11 mouse cellular contexts compared by ENCODE assay signal in genomic region chr16:38724974-38725373, GRCm38 (mm10). TPM values are rescaled to one million over a fixed set of nuclear protein-coding genes. Genes with fewer than 3 reads are reported as not detected.
DNase-seq lines count a peak whose midpoint lies in the region; ATAC-seq lines count a peak whose summit lies in the region.
"Had no signal": no experiment of that assay in that cellular context is flagged by ENCODE, and none has a peak within 500 bp of the region (broad histone marks: within the 10 kb centered on the region; RNA-seq: fewer than 3 reads in every experiment).

No protein-coding gene starts in this region.

- DNase-seq in adrenal gland, postnatal 14 days: peak; percentile 38
- no peak for DNase-seq in adrenal gland, postnatal 4 days (ENCODE audit: low spot score in 2 of 2)
- peak; percentile 50 for DNase-seq in R1 (ENCODE audit: low read depth, low spot score)
- DNase-seq in kidney, postnatal 14 days: peak; percentile 66
- DNase-seq in urinary bladder, postnatal 25 days (ENCODE audit: low spot score): no peak
- DNase-seq in urinary bladder, adult 18-20 months (ENCODE audit: low spot score in 2 of 2): no peak
- DNase-seq: layer of hippocampus, adult 9-11 months had no signal

- WGBS in heart, embryonic 14.5 days: 54% methylated on average over 13 of the region's 13 CpGs

- H3K36me3 ChIP-seq in heart, embryonic 14.5 days (ENCODE audit: control insufficient read depth, insufficient read depth, low read length): no peaks in the 10 kb centered on the region
- H3K36me3 ChIP-seq: stomach, embryonic 15.5 days had no signal

- no peak for ATAC-seq in heart, embryonic 14.5 days (ENCODE audit: insufficient number of reproducible peaks, insufficient read depth, low FRiP score, low read depth)
- no peak for ATAC-seq in erythroblast, adult 5-6 weeks (replicated peaks; ENCODE audit: low FRiP score, poor library complexity, severe bottlenecking)

- H3K4me3 ChIP-seq in heart, embryonic 14.5 days (ENCODE audit: control insufficient read depth in 1 of 2, insufficient read depth in 1 of 2, low read depth in 1 of 2, low read length in 2 of 2): no peak overlapping the region
- H3K4me3 ChIP-seq: stomach, embryonic 15.5 days had no signal

- H3K9me3 ChIP-seq in heart, embryonic 14.5 days (ENCODE audit: control insufficient read depth, low read length): no peaks in the 10 kb centered on the region
- H3K9me3 ChIP-seq: stomach, embryonic 15.5 days had no signal

- no peak overlapping the region for H3K9ac ChIP-seq in heart, embryonic 14.5 days (ENCODE audit: low read length)
- H3K9ac ChIP-seq: liver, embryonic 14.5 days; stomach, embryonic 15.5 days had no signal

- H3K27ac ChIP-seq in heart, embryonic 14.5 days (replicated peaks in 1 of 2; ENCODE audit: control insufficient read depth in 1 of 2, insufficient read depth in 1 of 2, low read depth in 2 of 2, low read length in 2 of 2): peak overlapping the region; percentile 61 to 62; a peak in 3 of 4 replicates
- H3K27ac ChIP-seq: liver, embryonic 14.5 days; stomach, embryonic 15.5 days had no signal

- H3K4me1 ChIP-seq in heart, embryonic 14.5 days (ENCODE audit: control insufficient read depth in 2 of 2, insufficient read depth in 2 of 2, low read length in 2 of 2): peaks cover 3 to 5% of the 10 kb centered on the region in 2 experiments; a peak in 3 of 4 replicates

- no peaks in the 10 kb centered on the region for H3K27me3 ChIP-seq in heart, embryonic 14.5 days (ENCODE audit: control insufficient read depth, insufficient read depth, low read length)
- H3K27me3 ChIP-seq: stomach, embryonic 15.5 days had no signal

- H3K4me2 ChIP-seq in heart, embryonic 14.5 days (ENCODE audit: low read length): peak overlapping the region; percentile 38; the same call in 1 of the 2 replicates
- H3K4me2 ChIP-seq: stomach, embryonic 15.5 days had no signal

RNA-seq across cellular contexts. Expression of gene Arhgap31, which starts 11.9 kb away (rescaled TPM):
- total RNA-seq in adrenal gland, postnatal 14 days (2021): 34.8 and 37.5 TPM in 2 replicates
- total RNA-seq in adrenal gland, postnatal 4 days (2021): 10 to 100 TPM; 31.3 to 31.4 TPM
- 46.6 and 51.3 TPM in 2 replicates for polyA plus RNA-seq in heart, embryonic 14.5 days (2014; fragmentation: Nextera tagmentation; extraction: Ambion mirVana)
- total RNA-seq in erythroblast, adult 5-6 weeks (2015; ENCODE audit: low replicate concordance): 2.7 TPM in 2 replicates
- total RNA-seq in erythroblast, adult 5-6 weeks (2017; ENCODE audit: low replicate concordance): 2.0 and 2.3 TPM in 2 replicates

RNA-seq across cellular contexts. Expression of gene B4galt4, which starts 17.1 kb away (rescaled TPM):
- total RNA-seq in adrenal gland, postnatal 14 days (2021): 12.9 and 15.2 TPM in 2 replicates
- 10 to 100 TPM; 13.1 to 14.9 TPM for total RNA-seq in adrenal gland, postnatal 4 days (2021)
- 26.2 and 27.4 TPM in 2 replicates for polyA plus RNA-seq in heart, embryonic 14.5 days (2014; fragmentation: Nextera tagmentation; extraction: Ambion mirVana)
- total RNA-seq in erythroblast, adult 5-6 weeks (2015; ENCODE audit: low replicate concordance): 7.7 and 19.4 TPM in 2 replicates
- total RNA-seq in erythroblast, adult 5-6 weeks (2017; ENCODE audit: low replicate concordance): 4.4 and 7.4 TPM in 2 replicates

Comparison
In these comparisons a context has a peak if more than half of its experiments do, and no peak if none do; other contexts are left out.
1. DNase-seq: peak in adrenal gland, postnatal 14 days (single experiment), R1 (single experiment) and kidney, postnatal 14 days (single experiment); none in adrenal gland, postnatal 4 days (0 of 2), urinary bladder, postnatal 25 days (single experiment) and urinary bladder, adult 18-20 months (0 of 2).